In the genomic region with DNA sequence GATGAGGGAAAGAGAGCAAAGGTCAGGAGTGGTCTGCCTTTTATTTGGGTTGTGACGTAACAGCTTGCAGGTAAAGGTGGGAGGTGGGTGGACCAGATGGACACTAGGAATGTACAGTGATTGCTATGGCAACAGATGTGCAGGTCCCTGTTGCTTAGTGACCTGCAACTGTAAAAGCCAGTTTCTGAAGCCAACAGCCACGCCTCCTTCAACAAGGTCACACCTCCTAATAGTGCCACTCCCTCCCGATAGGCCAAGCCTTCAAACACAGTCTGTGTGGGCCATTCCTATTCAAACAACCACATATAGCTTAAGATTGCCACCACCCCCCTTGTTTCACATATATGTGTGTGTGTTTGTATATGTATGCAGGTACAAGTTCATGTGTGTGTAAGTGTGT, we compare ENCODE assay signal across 24 mouse cellular contexts.
"Had no signal": no experiment of that assay in that cellular context is flagged by ENCODE, and none has a peak within 500 bp of the region (broad histone marks: within the 10 kb centered on the region; RNA-seq: fewer than 3 reads in every experiment).

No protein-coding gene starts in this region.

- H3K27me3 ChIP-seq: heart, embryonic 12.5 days; hindbrain, embryonic 13.5 days; hindbrain, embryonic 15.5 days; kidney, embryonic 15.5 days; limb, embryonic 13.5 days; limb, embryonic 15.5 days had no signal

- ATAC-seq: hindbrain, postnatal 0 days; liver, embryonic 12.5 days had no signal

- H3K9ac ChIP-seq: heart, embryonic 12.5 days; hindbrain, embryonic 13.5 days; hindbrain, embryonic 15.5 days; kidney, embryonic 15.5 days; limb, embryonic 13.5 days; limb, embryonic 15.5 days; liver, embryonic 12.5 days; liver, embryonic 14.5 days had no signal

- H3K4me2 ChIP-seq: heart, embryonic 12.5 days; hindbrain, embryonic 13.5 days; hindbrain, embryonic 15.5 days; kidney, embryonic 15.5 days; limb, embryonic 13.5 days; limb, embryonic 15.5 days; liver, embryonic 12.5 days had no signal

- H3K9me3 ChIP-seq: heart, embryonic 10.5 days; heart, embryonic 12.5 days; hindbrain, embryonic 13.5 days; hindbrain, embryonic 15.5 days; kidney, embryonic 15.5 days; limb, embryonic 15.5 days; liver, embryonic 12.5 days had no signal

- DNase-seq: gastrocnemius, adult 2 months; gastrocnemius, postnatal 10 days; gastrocnemius, postnatal 25 days; heart, adult 18-20 months; heart, postnatal 10 days; kidney, adult 11 months; kidney, adult 2 months; kidney, adult 9 months; kidney, postnatal 14 days; kidney, postnatal 36 days; layer of hippocampus, adult 9-11 months; layer of hippocampus, postnatal 36 days; left cerebral cortex, postnatal 4 days had no signal

- H3K27ac ChIP-seq: gastrocnemius, adult 2 months; heart, embryonic 10.5 days; hindbrain, embryonic 13.5 days; hindbrain, embryonic 15.5 days; hindbrain, postnatal 0 days; kidney, embryonic 15.5 days; kidney, postnatal 0 days; limb, embryonic 13.5 days; limb, embryonic 15.5 days; liver, embryonic 12.5 days; liver, embryonic 14.5 days had no signal

- H3K36me3 ChIP-seq: heart, embryonic 10.5 days; heart, embryonic 12.5 days; hindbrain, embryonic 13.5 days; hindbrain, embryonic 15.5 days; kidney, embryonic 15.5 days; limb, embryonic 13.5 days; limb, embryonic 15.5 days; liver, embryonic 12.5 days had no signal

- H3K4me3 ChIP-seq: gastrocnemius, adult 2 months; heart, embryonic 10.5 days; heart, embryonic 12.5 days; hindbrain, embryonic 13.5 days; hindbrain, embryonic 15.5 days; kidney, embryonic 15.5 days; limb, embryonic 13.5 days; limb, embryonic 15.5 days; liver, embryonic 12.5 days had no signal

- H3K4me1 ChIP-seq: hindbrain, embryonic 13.5 days; hindbrain, embryonic 15.5 days had no signal
